Mouse (Mus musculus) embryonic facial prominence, embryonic 10.5 days (tissue): ENCODE measurements at regions not wholly inside any gene's neighbourhood (a gene's known extent, or its start where the extent isn't known, plus 50 kb on each side); places are given as distances from the start of the nearest gene placed in this dataset.
A peak's percentile ranks its signal among the peaks of the same experiment; 100 is the strongest.

ENCODE experiments used
- DNase-seq: peaks from one replicate; pipeline ENCODE4 v3.0.0-alpha.2; 2017; ENCODE audit warnings: low spot score
- H3K27ac ChIP-seq: fragments of 300-500 bp; sonication (generic); replicated peaks from 2 replicates; pipeline ENCODE4 v1.5.1; 2016; ENCODE audit warnings: mild to moderate bottlenecking
- H3K27me3 ChIP-seq: fragments of 300-500 bp; sonication (generic); replicated peaks from 2 replicates; pipeline ENCODE4 v1.6.1; 2016; ENCODE audit warnings: low read depth, mild to moderate bottlenecking; ENCODE audit not compliant: poor library complexity, severe bottlenecking
- H3K36me3 ChIP-seq: fragments of 300-500 bp; sonication (generic); replicated peaks from 2 replicates; pipeline ENCODE4 v1.6.1; 2016; ENCODE audit warnings: mild to moderate bottlenecking, moderate library complexity
- H3K4me1 ChIP-seq: fragments of 300-500 bp; sonication (generic); 2 replicates; pipeline ENCODE4 v1.6.1; 2016
- H3K4me3 ChIP-seq: fragments of 300-500 bp; sonication (generic); 2 replicates; pipeline ENCODE4 v1.5.1; 2016; ENCODE audit warnings: mild to moderate bottlenecking, moderate library complexity
- H3K9me3 ChIP-seq: fragments of 300-500 bp; sonication (generic); 2 replicates; pipeline ENCODE4 v1.6.1; 2016; ENCODE audit warnings: mild to moderate bottlenecking
- WGBS: fragments of 180-500 bp; shearing (Covaris S2); methylation state at CpG from one replicate; pipeline ENCODE4 v1.1.7; 2016; 5-methylcytosine and 5-hydroxymethylcytosine counted together

DNA sequence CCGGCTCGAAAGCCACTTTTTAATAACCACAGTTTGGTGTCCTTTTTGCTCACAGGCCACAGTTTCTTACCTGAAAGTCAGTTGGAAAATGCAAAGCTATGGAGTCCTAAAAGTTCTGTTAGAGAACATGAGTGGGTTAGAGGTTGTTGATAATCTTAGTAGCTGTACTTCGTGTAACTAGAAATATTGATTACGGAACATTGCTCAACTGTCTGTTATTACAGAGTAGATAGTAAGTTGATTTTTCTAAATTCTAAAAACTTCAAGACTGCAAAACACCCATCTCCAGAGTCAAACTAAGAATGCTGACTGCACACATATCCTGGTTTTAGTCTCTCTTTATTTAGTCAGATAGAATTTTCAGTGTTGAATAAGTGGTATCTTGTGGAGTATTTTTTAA lies 111.0 kb downstream of the Slc38a4 start:
- no peaks in the 10 kb centered on the region for H3K36me3 ChIP-seq
- no peaks in the 10 kb centered on the region for H3K27me3 ChIP-seq
- no peaks in the 10 kb centered on the region for H3K9me3 ChIP-seq
- 97% methylated on average over 4 of the region's 4 CpGs for WGBS
- H3K27ac ChIP-seq = no peak overlapping the region
- DNase-seq = no peak
- H3K4me1 ChIP-seq = no peaks in the 10 kb centered on the region
- H3K4me3 ChIP-seq = no peak overlapping the region

DNA sequence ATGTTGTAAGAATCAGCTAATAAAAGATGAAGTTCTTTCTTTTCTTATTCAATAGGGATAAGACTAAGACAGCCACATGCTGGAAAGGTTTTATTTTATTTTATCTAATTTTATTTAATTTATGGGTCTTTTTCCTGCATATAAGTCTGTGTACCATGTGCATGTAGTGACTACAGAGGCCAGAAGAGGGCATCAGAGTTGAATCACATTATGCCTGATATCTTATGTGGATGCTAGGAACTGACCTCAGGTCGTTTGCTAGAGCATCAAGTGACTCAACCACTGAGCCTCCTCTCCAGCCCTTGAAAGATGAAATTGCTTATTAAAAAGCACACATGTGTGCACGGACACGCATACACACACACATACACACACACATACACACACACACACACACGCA lies 113.1 kb downstream of the Slc38a4 start:
- no peaks in the 10 kb centered on the region for H3K27me3 ChIP-seq
- no peak for DNase-seq
- H3K4me1 ChIP-seq = no peaks in the 10 kb centered on the region
- no peak overlapping the region for H3K4me3 ChIP-seq
- H3K9me3 ChIP-seq = no peaks in the 10 kb centered on the region
- no peaks in the 10 kb centered on the region for H3K36me3 ChIP-seq
- WGBS = 86% methylated on average over 4 of the region's 4 CpGs
- H3K27ac ChIP-seq = no peak overlapping the region

DNA sequence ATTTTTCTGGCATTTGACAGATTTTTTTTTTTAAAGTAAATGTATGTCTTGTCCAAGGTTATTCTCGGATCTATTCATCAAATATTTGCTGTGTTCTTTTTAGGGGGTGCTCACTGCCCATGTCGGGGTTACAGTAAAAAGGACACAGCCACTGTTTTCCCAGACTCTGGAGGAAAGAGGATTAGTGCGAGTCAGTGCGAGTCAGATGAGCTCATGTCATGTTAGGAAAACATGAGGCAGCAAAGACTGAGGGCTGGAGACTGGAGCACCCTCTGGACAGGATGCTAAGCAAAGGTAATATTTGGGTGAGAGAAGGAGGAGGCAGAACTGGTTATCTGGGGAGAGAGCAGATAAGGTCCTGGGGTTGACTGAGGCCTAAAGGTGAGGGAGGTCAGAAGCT lies 117.3 kb downstream of the Slc38a4 start:
- no peak overlapping the region for H3K4me3 ChIP-seq
- H3K9me3 ChIP-seq = no peaks in the 10 kb centered on the region
- WGBS = 74% methylated on average over 4 of the region's 4 CpGs
- no peak for DNase-seq
- no peaks in the 10 kb centered on the region for H3K27me3 ChIP-seq
- peaks cover 13% of the 10 kb centered on the region for H3K4me1 ChIP-seq
- H3K36me3 ChIP-seq = no peaks in the 10 kb centered on the region
- no peak overlapping the region for H3K27ac ChIP-seq

DNA sequence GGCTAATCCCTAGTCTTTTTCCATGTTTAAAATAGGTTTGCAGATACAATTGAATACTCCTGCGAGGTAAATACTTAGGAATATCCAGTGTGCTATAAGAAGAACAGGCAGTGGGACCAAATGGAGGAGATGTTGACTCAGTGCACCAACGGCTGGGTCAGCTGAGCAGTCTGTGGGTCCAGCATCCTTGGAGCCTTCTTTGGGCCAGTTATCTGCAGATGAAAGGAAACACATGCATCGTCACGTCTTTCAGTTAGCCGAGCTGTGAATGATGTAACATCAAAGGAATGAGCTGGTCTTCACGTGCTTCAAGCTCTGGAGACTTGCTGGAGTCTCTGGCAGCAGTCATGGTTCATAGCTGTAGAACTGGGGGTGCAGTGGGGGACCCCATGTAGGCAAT lies 118.1 kb downstream of the Slc38a4 start:
- DNase-seq = no peak
- Histone ChIP-seq H3K36me3 (no peaks in the 10 kb centered on the region), H3K4me3 (no peak overlapping the region), H3K27ac (no peak overlapping the region), H3K9me3 (no peaks in the 10 kb centered on the region), H3K27me3 (no peaks in the 10 kb centered on the region), H3K4me1 (peaks cover 21% of the 10 kb centered on the region)
- whole genome bisulfite sequencing = 80% methylated on average over 6 of the region's 6 CpGs

DNA sequence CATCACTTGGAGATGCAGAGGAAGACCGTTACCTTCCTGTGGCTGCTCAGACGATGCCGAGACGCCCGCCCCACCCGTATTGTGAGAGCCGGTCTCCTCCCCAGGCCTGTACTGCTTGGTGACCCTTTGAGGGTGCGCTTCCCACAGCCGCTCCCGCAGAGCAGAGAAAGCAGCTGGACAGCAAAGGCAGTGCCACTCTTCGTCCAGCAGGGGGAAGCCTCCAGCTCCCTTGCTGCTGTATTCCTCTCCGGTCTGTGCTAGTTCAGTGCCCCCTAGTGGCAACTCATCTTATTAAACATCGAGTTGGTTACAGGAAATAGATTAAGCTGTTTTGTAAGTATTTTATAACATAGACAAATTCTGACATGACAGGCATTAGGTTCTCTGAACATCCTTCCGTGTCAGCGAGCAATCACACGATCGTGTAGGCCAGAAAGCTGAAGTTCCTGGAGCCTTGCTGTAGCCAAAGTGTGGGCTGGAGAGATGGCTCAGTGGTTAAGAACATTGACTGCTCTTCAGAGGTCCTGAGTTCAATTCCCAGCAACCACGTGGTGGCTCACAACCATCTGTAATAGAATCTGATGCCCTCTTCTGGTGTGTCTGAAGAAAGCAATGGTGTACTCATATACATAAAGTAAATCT lies 118.9 kb downstream of the Slc38a4 start:
- 9% methylated on average over 18 of the region's 18 CpGs for WGBS
- H3K27me3 ChIP-seq = no peaks in the 10 kb centered on the region
- peak overlapping the region; percentile 46 for H3K4me3 ChIP-seq
- peak; percentile 87 for DNase-seq
- no peaks in the 10 kb centered on the region for H3K36me3 ChIP-seq
- H3K9me3 ChIP-seq = no peaks in the 10 kb centered on the region
- H3K4me1 ChIP-seq = peaks cover 22% of the 10 kb centered on the region
- no peak overlapping the region; the same call in 1 of the 2 replicates for H3K27ac ChIP-seq

DNA sequence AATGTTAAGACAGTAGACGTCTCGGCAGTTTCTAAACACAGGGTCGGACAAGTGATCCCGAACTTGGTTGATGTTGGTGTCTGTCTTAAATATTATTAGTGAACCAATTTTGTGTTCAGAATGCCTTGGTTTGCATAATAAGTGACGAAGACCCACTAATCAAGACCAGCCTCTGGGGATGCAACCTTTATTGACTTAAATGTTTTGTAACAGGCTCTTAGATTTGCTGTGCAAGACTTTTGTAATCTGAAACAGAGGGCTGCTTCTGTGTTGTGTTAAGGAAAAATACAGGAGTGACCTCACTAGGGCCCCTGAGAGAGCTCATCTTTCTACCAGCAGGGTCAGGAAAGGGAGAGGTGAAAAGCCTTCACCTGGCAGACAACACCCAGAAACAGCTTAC lies 119.5 kb downstream of the Slc38a4 start:
- Histone ChIP-seq H3K4me1 (peaks cover 22% of the 10 kb centered on the region), H3K36me3 (no peaks in the 10 kb centered on the region), H3K4me3 (peak overlapping the region; percentile 46), H3K9me3 (no peaks in the 10 kb centered on the region), H3K27me3 (no peaks in the 10 kb centered on the region), H3K27ac (no peak overlapping the region; the same call in 1 of the 2 replicates)
- WGBS = 57% methylated on average over 5 of the region's 5 CpGs
- DNase-seq = no peak

DNA sequence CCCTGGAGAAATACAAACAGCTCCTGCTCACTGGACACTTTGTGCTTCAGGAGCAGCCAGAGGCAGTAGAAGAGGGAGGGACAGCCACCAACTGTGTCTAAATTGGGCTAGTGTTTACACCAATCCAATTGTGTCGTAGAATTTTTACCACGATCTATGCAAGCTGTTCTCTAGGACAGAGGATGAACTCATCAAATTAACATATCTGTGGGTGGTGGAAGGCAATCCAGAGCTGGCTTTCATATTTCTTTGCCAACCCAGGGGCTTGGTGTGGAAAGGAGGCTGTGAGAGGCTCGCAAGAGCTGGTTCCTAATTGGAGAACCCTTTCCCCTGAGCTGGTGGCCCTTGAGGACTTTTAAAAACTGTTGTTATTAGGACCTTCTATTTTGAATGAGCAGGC lies 122.3 kb downstream of the Slc38a4 start:
- Histone ChIP-seq H3K4me3 (no peak overlapping the region), H3K27ac (no peak overlapping the region), H3K9me3 (no peaks in the 10 kb centered on the region), H3K36me3 (no peaks in the 10 kb centered on the region), H3K4me1 (peaks cover 22% of the 10 kb centered on the region), H3K27me3 (no peaks in the 10 kb centered on the region)
- WGBS = 40% methylated on average over 3 of the region's 3 CpGs
- no peak for DNase-seq

DNA sequence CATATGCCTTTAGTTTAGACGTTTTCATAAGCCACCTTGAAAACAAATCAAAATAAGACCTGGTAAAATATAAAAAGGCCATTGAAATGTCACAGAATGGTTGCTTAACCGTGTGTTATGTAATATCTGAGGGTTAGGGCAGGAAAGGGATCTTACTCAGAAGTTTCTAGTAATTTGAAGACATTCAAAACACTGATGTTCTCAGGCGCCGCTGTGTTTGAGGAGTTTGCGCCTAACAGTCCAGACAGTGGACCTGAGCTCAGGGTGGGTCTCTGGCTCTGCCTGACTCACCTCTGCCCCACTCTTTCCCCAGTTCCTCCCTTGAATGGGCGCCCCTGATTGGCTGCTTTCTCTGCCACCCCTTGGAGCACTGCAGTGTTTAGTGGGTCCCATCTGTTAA lies 125.2 kb downstream of the Slc38a4 start:
- H3K9me3 ChIP-seq = no peaks in the 10 kb centered on the region
- H3K36me3 ChIP-seq = no peaks in the 10 kb centered on the region
- no peak for DNase-seq
- no peak overlapping the region for H3K27ac ChIP-seq
- no peak overlapping the region for H3K4me3 ChIP-seq
- H3K27me3 ChIP-seq = no peaks in the 10 kb centered on the region
- 82% methylated on average over 6 of the region's 6 CpGs for WGBS
- peaks cover 12% of the 10 kb centered on the region for H3K4me1 ChIP-seq

DNA sequence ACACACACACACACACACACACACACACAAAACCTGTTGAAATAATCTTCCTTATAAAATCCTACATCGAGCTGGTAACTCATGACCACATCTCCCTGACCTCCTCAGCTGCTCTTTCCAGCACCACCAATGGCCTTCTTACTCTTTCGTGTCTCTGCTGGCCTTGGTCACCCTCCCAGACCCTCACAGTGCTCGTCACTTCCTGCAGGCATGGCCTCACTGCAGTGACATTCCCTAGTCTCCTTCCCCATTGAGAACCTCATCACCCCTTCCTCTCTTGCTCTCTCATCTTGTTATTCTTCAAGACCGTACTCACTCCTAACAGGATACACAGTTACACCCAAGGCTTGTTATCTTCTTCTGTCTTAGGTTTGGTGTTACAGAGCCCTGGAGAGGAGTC lies 126.0 kb downstream of the Slc38a4 start:
- no peak overlapping the region for H3K4me3 ChIP-seq
- H3K36me3 ChIP-seq = no peaks in the 10 kb centered on the region
- no peaks in the 10 kb centered on the region for H3K27me3 ChIP-seq
- WGBS = 82% methylated on average over 4 of the region's 4 CpGs
- H3K9me3 ChIP-seq = no peaks in the 10 kb centered on the region
- DNase-seq = no peak
- H3K27ac ChIP-seq = no peak overlapping the region
- peaks cover 12% of the 10 kb centered on the region for H3K4me1 ChIP-seq

DNA sequence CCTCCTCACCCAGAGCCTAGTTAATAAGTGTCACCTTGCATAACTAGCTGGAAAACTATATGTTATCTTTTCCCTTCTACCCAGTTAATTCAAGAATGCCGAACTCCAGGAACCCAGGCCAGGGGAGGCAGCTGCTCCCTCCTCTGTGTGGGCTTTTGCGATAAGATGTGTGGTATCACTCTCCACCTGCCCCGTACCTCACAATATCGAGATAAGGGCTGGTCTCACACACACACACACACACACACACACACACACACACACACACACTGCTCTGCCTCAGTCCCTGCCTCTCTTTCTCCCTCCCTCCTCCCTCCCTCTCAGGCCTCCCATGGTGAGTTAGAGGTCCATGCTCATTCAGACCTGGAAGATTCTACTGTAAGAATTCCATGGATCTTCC lies 127.1 kb downstream of the Slc38a4 start:
- no peak overlapping the region for H3K4me3 ChIP-seq
- WGBS = 84% methylated on average over 4 of the region's 4 CpGs
- no peaks in the 10 kb centered on the region for H3K27me3 ChIP-seq
- H3K4me1 ChIP-seq = peaks cover 12% of the 10 kb centered on the region
- no peak for DNase-seq
- H3K9me3 ChIP-seq = no peaks in the 10 kb centered on the region
- H3K36me3 ChIP-seq = no peaks in the 10 kb centered on the region
- no peak overlapping the region for H3K27ac ChIP-seq

DNA sequence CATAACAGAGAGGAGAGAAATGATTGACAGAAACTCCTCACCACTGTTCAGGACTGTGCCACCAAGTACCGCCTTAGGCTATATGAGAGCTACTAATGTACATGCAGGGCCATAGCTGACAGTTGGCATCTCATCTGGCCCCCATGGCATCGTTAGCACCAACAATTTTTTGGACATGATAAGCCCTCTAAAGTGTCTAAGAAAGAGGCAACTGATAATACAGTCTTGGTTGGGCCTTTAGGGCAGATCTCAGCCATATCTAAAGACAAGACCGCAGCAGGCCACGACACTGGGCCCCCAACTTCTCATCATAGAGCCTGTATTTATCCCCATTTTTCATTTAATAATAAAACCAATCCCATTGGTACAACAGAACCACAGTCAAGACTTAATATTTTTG lies 128.1 kb downstream of the Slc38a4 start:
- no peak overlapping the region for H3K27ac ChIP-seq
- 90% methylated on average over 4 of the region's 4 CpGs for WGBS
- H3K36me3 ChIP-seq = no peaks in the 10 kb centered on the region
- H3K4me1 ChIP-seq = peaks cover 2% of the 10 kb centered on the region; the same call in 1 of the 2 replicates
- no peak overlapping the region for H3K4me3 ChIP-seq
- H3K9me3 ChIP-seq = no peaks in the 10 kb centered on the region
- no peaks in the 10 kb centered on the region for H3K27me3 ChIP-seq
- DNase-seq = no peak

DNA sequence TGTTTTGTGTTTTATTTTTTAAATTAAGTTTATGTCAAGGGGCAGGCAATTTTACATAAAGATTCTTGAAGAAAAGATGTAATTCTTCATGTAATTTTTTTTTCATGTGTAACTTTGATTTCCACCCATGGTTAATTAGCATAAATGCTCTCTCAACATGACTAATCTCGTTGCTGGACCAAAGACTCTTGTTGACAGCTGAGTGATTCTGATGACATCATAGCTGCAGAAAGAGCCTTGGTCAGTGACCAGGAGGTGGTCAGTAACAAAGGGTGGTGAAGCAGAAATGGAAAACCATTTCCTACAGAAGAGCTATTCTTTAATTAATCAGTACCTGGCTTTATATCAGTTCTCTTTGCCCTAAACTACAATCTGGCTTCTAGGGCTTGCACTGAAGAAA lies 129.1 kb downstream of the Slc38a4 start:
- Histone ChIP-seq H3K9me3 (no peaks in the 10 kb centered on the region), H3K4me1 (no peaks in the 10 kb centered on the region), H3K4me3 (no peak overlapping the region), H3K27me3 (no peaks in the 10 kb centered on the region), H3K36me3 (no peaks in the 10 kb centered on the region), H3K27ac (no peak overlapping the region)
- no peak for DNase-seq
- 78% methylated on average over 1 of the region's 1 CpGs for WGBS

DNA sequence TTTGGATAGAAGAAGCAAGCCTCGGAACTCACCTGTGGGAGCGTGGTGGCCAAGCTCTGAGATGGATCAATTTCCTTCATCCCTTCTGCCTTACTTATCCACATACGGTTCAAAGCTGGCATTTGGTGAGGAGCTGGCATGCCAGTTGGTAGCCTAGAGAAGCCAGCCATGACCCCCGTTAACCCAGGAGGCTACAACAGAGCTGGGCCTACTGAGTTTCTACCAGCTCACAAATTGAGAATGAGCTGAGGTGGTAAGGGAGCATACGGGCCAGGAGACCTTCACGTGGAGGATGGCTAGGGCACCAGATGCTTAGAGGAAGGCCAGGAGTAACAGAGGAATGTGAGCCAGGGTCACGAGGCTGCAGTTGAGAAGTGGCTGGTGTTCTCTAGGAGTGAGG lies 139.2 kb downstream of the Slc38a4 start:
- H3K27ac ChIP-seq = no peak overlapping the region
- no peak for DNase-seq
- WGBS = 90% methylated on average over 7 of the region's 7 CpGs

DNA sequence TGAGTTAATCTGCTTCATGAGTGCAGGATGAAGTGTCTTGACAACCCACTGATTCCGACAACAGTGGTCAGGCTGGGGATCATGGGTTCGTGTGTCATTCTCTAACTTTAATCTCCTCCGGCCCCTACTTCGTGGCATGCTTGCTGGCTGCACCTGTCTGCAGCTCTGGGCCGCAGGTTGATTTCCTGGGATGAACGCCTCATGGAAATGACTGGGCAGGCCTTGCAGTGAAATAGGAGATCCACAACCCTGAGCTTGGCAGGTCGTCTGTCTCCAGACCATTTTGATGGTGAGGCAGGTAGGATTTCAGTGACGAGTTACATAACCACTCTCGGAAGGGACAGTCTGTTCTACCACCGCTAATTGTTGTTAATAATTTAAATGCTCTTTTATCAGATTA lies 140.2 kb downstream of the Slc38a4 start:
- H3K9me3 ChIP-seq = no peaks in the 10 kb centered on the region
- H3K4me3 ChIP-seq = no peak overlapping the region
- DNase-seq = peak; percentile 6
- no peak overlapping the region for H3K27ac ChIP-seq
- H3K36me3 ChIP-seq = no peaks in the 10 kb centered on the region
- no peaks in the 10 kb centered on the region for H3K27me3 ChIP-seq
- 78% methylated on average over 10 of the region's 10 CpGs for WGBS
- H3K4me1 ChIP-seq = no peaks in the 10 kb centered on the region

More for the DNA sequence above, 139.2 kb downstream of the Slc38a4 start:
- no peaks in the 10 kb centered on the region for H3K27me3 ChIP-seq
- no peaks in the 10 kb centered on the region for H3K9me3 ChIP-seq
- no peaks in the 10 kb centered on the region for H3K4me1 ChIP-seq
- H3K36me3 ChIP-seq = no peaks in the 10 kb centered on the region
- no peak overlapping the region for H3K4me3 ChIP-seq
